Mouse (Mus musculus): ENCODE results near the gene Cfd. TPM values are rescaled to one million over a fixed set of nuclear protein-coding genes. Genes with fewer than 3 reads are reported as not detected.
"Not testable (repeated sequence)": the region's sequence is repeated elsewhere in the genome, so short reads cannot be mapped to it uniquely, and the experiment has no call there.

The Cfd gene
- polyA plus RNA-seq, 1 experiment from 2014 or later = not detected

DNA sequence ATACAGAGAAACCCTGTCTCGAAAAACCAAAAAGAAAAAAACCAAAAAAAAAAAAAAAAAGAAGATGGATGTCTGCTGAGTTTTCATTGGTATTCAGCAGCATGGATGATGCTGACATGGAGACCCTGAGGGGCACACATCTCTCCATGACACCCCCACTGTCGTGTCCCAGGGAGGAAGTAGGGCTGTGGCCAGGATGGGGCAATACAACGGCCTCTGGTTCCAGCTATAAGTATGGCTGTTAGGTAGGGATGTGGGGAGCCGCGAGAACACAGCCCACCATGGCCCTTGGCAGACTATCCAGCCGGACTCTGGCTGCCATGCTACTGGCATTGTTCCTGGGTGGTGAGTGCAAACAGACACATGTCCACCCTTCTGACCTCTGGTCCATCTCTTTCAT, 4.6 kb upstream of the Cfd start, which contains the start of gene Elane:
Gene Elane (plus strand): TSS at position 194 of the 400 bp plus-strand sequence.
- Histone ChIP-seq H3K27ac (replicated peaks) (no peak within 1 kb of the TSS), H3K36me3 (ENCODE audit: control insufficient read depth, insufficient read depth, low read length) (no peaks in the 10 kb centered on the region), H3K27me3 (ENCODE audit: control insufficient read depth, insufficient read depth, low read length) (no peaks in the 10 kb centered on the region), H3K9ac (ENCODE audit: low read length) (no peak within 1 kb of the TSS), H3K4me2 (replicated peaks; ENCODE audit: low read depth) (no peak within 1 kb of the TSS), H3K4me3 (ENCODE audit: low read depth, low read length) (no peak within 1 kb of the TSS), H3K4me1 (replicated peaks; ENCODE audit: control insufficient read depth, insufficient read depth) (no peaks in the 10 kb centered on the region; the same call in none of the 2 replicates), H3K9me3 (ENCODE audit: control insufficient read depth, low read length) (no peaks in the 10 kb centered on the region)
- DNase-seq (ENCODE audit: low spot score) (no peak), ATAC-seq (ENCODE audit: low FRiP score, low TSS enrichment) (no peak)
- 84% methylated on average over 6 of the region's 6 CpGs for whole genome bisulfite sequencing
- TF ChIP-seq CTCF (IDR thresholded peaks at IDR 0.05; ENCODE audit: low read depth) (no peak), EP300 (optimal IDR thresholded peaks at IDR 0.05) (no peak)

DNA sequence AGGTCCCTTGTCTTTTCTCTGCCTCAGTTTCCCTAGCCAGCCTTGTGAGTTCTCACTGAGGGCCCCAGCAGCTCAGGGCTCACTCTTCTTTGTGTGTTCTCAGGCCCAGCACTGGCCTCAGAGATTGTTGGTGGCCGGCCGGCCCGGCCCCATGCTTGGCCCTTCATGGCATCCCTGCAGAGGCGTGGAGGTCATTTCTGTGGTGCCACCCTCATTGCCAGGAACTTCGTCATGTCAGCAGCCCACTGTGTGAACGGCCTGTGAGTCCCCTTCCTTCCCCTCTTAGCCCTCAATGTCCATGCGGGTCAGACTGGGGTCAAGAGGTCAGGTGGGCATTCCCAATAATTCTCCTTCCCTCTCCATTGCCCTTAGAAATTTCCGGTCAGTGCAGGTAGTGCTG, 4.0 kb upstream of the Cfd start:
- Histone ChIP-seq H3K27me3 (ENCODE audit: control insufficient read depth, insufficient read depth, low read length) (no peaks in the 10 kb centered on the region), H3K4me3 (ENCODE audit: low read depth, low read length) (no peak overlapping the region), H3K4me1 (replicated peaks; ENCODE audit: control insufficient read depth, insufficient read depth) (no peaks in the 10 kb centered on the region; the same call in none of the 2 replicates), H3K27ac (replicated peaks) (no peak overlapping the region), H3K4me2 (replicated peaks; ENCODE audit: low read depth) (no peak overlapping the region), H3K36me3 (ENCODE audit: control insufficient read depth, insufficient read depth, low read length) (no peaks in the 10 kb centered on the region), H3K9me3 (ENCODE audit: control insufficient read depth, low read length) (no peaks in the 10 kb centered on the region), H3K9ac (ENCODE audit: low read length) (no peak overlapping the region)
- TF ChIP-seq CTCF (IDR thresholded peaks at IDR 0.05; ENCODE audit: low read depth) (no peak), EP300 (optimal IDR thresholded peaks at IDR 0.05) (no peak)
- no peak for DNase-seq (ENCODE audit: low spot score)
- no peak for ATAC-seq (ENCODE audit: low FRiP score, low TSS enrichment)
- WGBS = 69% methylated on average over 8 of the region's 8 CpGs

DNA sequence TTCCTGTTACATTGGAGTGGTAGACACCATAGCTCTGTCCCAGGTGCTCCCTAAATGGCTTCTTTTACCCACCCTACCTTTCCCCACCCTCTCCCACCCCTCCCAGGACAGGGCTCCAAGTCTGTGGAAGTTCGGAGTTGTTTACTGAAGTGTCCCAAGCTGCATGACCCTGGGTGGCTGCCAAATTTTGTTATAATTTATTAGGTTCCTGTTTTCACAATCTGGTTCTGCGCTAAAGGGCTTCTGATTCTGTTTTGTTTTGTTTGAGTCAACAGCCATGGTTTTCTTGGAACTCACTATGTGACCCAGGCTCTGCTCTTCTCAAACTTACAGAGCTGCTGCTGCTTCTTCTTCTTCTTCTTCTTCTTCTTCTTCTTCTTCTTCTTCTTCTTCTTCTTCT, 1.3 kb upstream of the Cfd start:
- Histone ChIP-seq H3K27me3 (ENCODE audit: control insufficient read depth, insufficient read depth, low read length) (no peaks in the 10 kb centered on the region), H3K4me2 (replicated peaks; ENCODE audit: low read depth) (no peak overlapping the region), H3K9me3 (ENCODE audit: control insufficient read depth, low read length) (no peaks in the 10 kb centered on the region), H3K4me1 (replicated peaks; ENCODE audit: control insufficient read depth, insufficient read depth) (no peaks in the 10 kb centered on the region; the same call in 1 of the 2 replicates), H3K9ac (ENCODE audit: low read length) (no peak overlapping the region), H3K4me3 (ENCODE audit: low read depth, low read length) (no peak overlapping the region), H3K27ac (replicated peaks) (no peak overlapping the region), H3K36me3 (ENCODE audit: control insufficient read depth, insufficient read depth, low read length) (0 out of 2 replicates have a peak, but pooled peaks cover 2% of the 10 kb centered on the region)
- no peak for ATAC-seq (ENCODE audit: low FRiP score, low TSS enrichment)
- 41% methylated on average over 2 of the region's 2 CpGs for WGBS
- TF ChIP-seq EP300 (optimal IDR thresholded peaks at IDR 0.05) (no peak), CTCF (IDR thresholded peaks at IDR 0.05; ENCODE audit: low read depth) (no peak)
- DNase-seq (ENCODE audit: low spot score) = no peak

GRCm38 (mm10) chr10:79892451-79893118, 1.9 kb downstream of the Cfd start:
- H3K4me3 ChIP-seq (ENCODE audit: low read depth, low read length); H3K4me2 ChIP-seq (replicated peaks; ENCODE audit: low read depth); H3K27ac ChIP-seq (replicated peaks); H3K9ac ChIP-seq (ENCODE audit: low read length); H3K27me3 ChIP-seq (ENCODE audit: control insufficient read depth, insufficient read depth, low read length); H3K4me1 ChIP-seq (replicated peaks; ENCODE audit: control insufficient read depth, insufficient read depth); H3K9me3 ChIP-seq (ENCODE audit: control insufficient read depth, low read length): not testable (repeated sequence)
- 41% methylated on average over 22 of the region's 22 CpGs for WGBS
- peak; percentile 40; the same call in 1 of the 2 replicates for ATAC-seq (ENCODE audit: low FRiP score, low TSS enrichment)
- peak; percentile 86 for TF ChIP-seq CTCF (IDR thresholded peaks at IDR 0.05; ENCODE audit: low read depth)
- DNase-seq (ENCODE audit: low spot score) = peak; percentile 83
- peaks cover 18% of the 10 kb centered on the region for H3K36me3 ChIP-seq (ENCODE audit: control insufficient read depth, insufficient read depth, low read length)

- Histone ChIP-seq H3K4me1 (replicated peaks; ENCODE audit: control insufficient read depth, insufficient read depth) (no peaks in the 10 kb centered on the region), H3K36me3 (ENCODE audit: control insufficient read depth, insufficient read depth, low read length) (peaks cover 21% of the 10 kb centered on the region), H3K9me3 (ENCODE audit: control insufficient read depth, low read length) (no peaks in the 10 kb centered on the region), H3K27ac (replicated peaks) (no peak overlapping the region), H3K9ac (ENCODE audit: low read length) (no peak overlapping the region), H3K4me3 (ENCODE audit: low read depth, low read length) (no peak overlapping the region), H3K4me2 (replicated peaks; ENCODE audit: low read depth) (no peak overlapping the region), H3K27me3 (ENCODE audit: control insufficient read depth, insufficient read depth, low read length) (no peaks in the 10 kb centered on the region)
- TF ChIP-seq CTCF (IDR thresholded peaks at IDR 0.05; ENCODE audit: low read depth) (no peak), EP300 (optimal IDR thresholded peaks at IDR 0.05) (no peak)
- WGBS = 89% methylated on average over 16 of the region's 16 CpGs
- no peak for DNase-seq (ENCODE audit: low spot score)
- ATAC-seq (ENCODE audit: low FRiP score, low TSS enrichment) = no peak
Observed at GRCm38 (mm10) chr10:79896306-79896705, 5.7 kb downstream of the Cfd start.

DNA sequence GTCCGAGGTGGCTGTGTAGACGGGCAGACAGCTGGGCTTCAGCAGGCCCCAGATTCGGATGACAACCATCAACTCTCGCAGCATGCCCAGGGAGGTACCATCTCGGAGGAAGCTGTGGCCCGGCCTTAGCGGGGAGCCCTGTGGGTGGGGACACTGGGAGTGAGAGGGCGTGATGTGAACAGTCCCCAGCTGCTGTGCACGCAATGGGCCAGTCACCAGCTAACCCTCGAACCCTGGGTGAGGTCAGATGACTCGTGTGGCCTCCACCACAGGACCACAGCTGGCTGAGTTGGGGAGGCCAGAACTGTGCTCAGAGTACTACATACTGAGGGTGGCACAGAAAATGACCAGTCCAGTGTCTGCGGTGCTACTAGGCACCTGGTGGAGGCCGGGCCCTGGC, 6.2 kb downstream of the Cfd start:
- DNase-seq (ENCODE audit: low spot score) = no peak
- no peaks in the 10 kb centered on the region for H3K4me1 ChIP-seq (replicated peaks; ENCODE audit: control insufficient read depth, insufficient read depth)
- no peak; the same call in 1 of the 2 replicates for ATAC-seq (ENCODE audit: low FRiP score, low TSS enrichment)
- H3K27me3 ChIP-seq (ENCODE audit: control insufficient read depth, insufficient read depth, low read length) = no peaks in the 10 kb centered on the region
- H3K4me3 ChIP-seq (ENCODE audit: low read depth, low read length) = no peak overlapping the region
- H3K9me3 ChIP-seq (ENCODE audit: control insufficient read depth, low read length) = no peaks in the 10 kb centered on the region
- TF ChIP-seq CTCF (IDR thresholded peaks at IDR 0.05; ENCODE audit: low read depth) (no peak), EP300 (optimal IDR thresholded peaks at IDR 0.05) (no peak)
- no peak overlapping the region for H3K4me2 ChIP-seq (replicated peaks; ENCODE audit: low read depth)
- H3K36me3 ChIP-seq (ENCODE audit: control insufficient read depth, insufficient read depth, low read length) = peaks cover 21% of the 10 kb centered on the region
- WGBS = 86% methylated on average over 13 of the region's 13 CpGs
- H3K9ac ChIP-seq (ENCODE audit: low read length) = no peak overlapping the region
- no peak overlapping the region for H3K27ac ChIP-seq (replicated peaks)
